Mouse (Mus musculus): ENCODE measurements around the gene Zbtb8os. TPM values are rescaled to one million over a fixed set of nuclear protein-coding genes. Genes with fewer than 3 reads are reported as not detected.

The Zbtb8os gene
- total RNA-seq, 4 experiments from 2014 or later, result 30.7 to 32.4 (median 31.6) TPM

Other genes with a start within 250 kb of the Zbtb8os start
- gene Tmem54, start 230.1 kb upstream of the Zbtb8os start, total RNA-seq (2022), result not detected
- gene Hpca, start 213.7 kb upstream of the Zbtb8os start, total RNA-seq (2022), result 1,000 to 10,000 TPM; 1,891 to 2,020 (median 1,922) TPM
- 10 to 100 TPM; 65.6 to 77.6 (median 69.9) TPM for gene Fndc5, start 198.7 kb upstream of the Zbtb8os start, total RNA-seq (2022)
- 10 to 100 TPM; 33.2 to 41.3 (median 39.6) TPM for gene S100pbp, start 146.0 kb upstream of the Zbtb8os start, total RNA-seq (2022)
- gene Yars, start 145.9 kb upstream of the Zbtb8os start, total RNA-seq (2022), result 10 to 100 TPM; 85.5 to 91.6 (median 87.1) TPM
- 10 to 100 TPM; 10.1 to 12.6 (median 11.4) TPM for gene C77080, start 74.3 kb upstream of the Zbtb8os start, total RNA-seq (2022)
- 1 to 10 TPM in 3 of 4 experiments, under 1 TPM in 1; 0.63 to 2.2 (median 1.1) TPM for gene Sync, start 48.1 kb upstream of the Zbtb8os start, total RNA-seq (2022)
- 100 to 1,000 TPM; 114 to 129 (median 116) TPM for gene Rbbp4, start 325 bp upstream of the Zbtb8os start, total RNA-seq (2022)
- 1 to 10 TPM; 2.5 to 4.5 (median 2.9) TPM for gene Zbtb8a, start 42.4 kb downstream of the Zbtb8os start, total RNA-seq (2022)
- 1 to 10 TPM; 3.4 to 4.6 (median 4.0) TPM for gene Zbtb8b, start 105.2 kb downstream of the Zbtb8os start, total RNA-seq (2022)
- 10 to 100 TPM; 57.4 to 64.9 (median 62.5) TPM for gene Bsdc1, start 125.9 kb downstream of the Zbtb8os start, total RNA-seq (2022)
- gene Tssk3, start 155.3 kb downstream of the Zbtb8os start, total RNA-seq (2022), result under 1 TPM in 3 of 4 experiments, not detected in 1; 0.25 to 0.29 (median 0.25) TPM
- gene Fam229a, start 155.5 kb downstream of the Zbtb8os start, total RNA-seq (2022), result not detected
- gene Marcksl1, start 177.9 kb downstream of the Zbtb8os start, total RNA-seq (2022), result 10 to 100 TPM; 55.9 to 79.7 (median 68.7) TPM
- gene Hdac1, start 207.0 kb downstream of the Zbtb8os start, total RNA-seq (2022), result 10 to 100 TPM; 37.7 to 48.1 (median 44.5) TPM
- 1 to 10 TPM; 2.4 to 4.7 (median 3.6) TPM for gene Lck, start 237.9 kb downstream of the Zbtb8os start, total RNA-seq (2022)
- 1 to 10 TPM in 2 of 4 experiments, under 1 TPM in 1, not detected in 1; 0.70 to 2.4 (median 2.3) TPM for gene Fam167b, start 242.9 kb downstream of the Zbtb8os start, total RNA-seq (2022)